Mouse (Mus musculus): ENCODE measurements around the gene Lrpprc. TPM values are rescaled to one million over a fixed set of nuclear protein-coding genes. Genes with fewer than 3 reads are reported as not detected.

The Lrpprc gene
- polyA plus RNA-seq, 1 experiment from 2014 or later, result 61.1 TPM

GRCm38 (mm10) chr17:84753489-84753888 lies 37.1 kb downstream of the Lrpprc start:
- H3K27me3 ChIP-seq (ENCODE audit: low read depth, poor library complexity, severe bottlenecking), result no peaks in the 10 kb centered on the region
- 92% methylated on average over 5 of the region's 5 CpGs for WGBS
- no peak overlapping the region for H3K27ac ChIP-seq
- H3K9me3 ChIP-seq (replicated peaks), result no peaks in the 10 kb centered on the region
- H3K4me3 ChIP-seq, result no peak overlapping the region
- no peak for DNase-seq (ENCODE audit: low spot score)
- H3K4me1 ChIP-seq, result no peaks in the 10 kb centered on the region
- H3K36me3 ChIP-seq, result peaks cover 51% of the 10 kb centered on the region

GRCm38 (mm10) chr17:84752286-84752685 lies 38.3 kb downstream of the Lrpprc start:
- WGBS, result 95% methylated on average over 2 of the region's 2 CpGs
- Histone ChIP-seq H3K4me1 (no peaks in the 10 kb centered on the region), H3K4me3 (no peak overlapping the region), H3K27me3 (ENCODE audit: low read depth, poor library complexity, severe bottlenecking) (no peaks in the 10 kb centered on the region), H3K9me3 (replicated peaks) (no peaks in the 10 kb centered on the region), H3K27ac (no peak overlapping the region), H3K36me3 (peaks cover 60% of the 10 kb centered on the region)
- DNase-seq (ENCODE audit: low spot score), result no peak

- Histone ChIP-seq H3K36me3 (peaks cover 63% of the 10 kb centered on the region), H3K4me3 (no peak overlapping the region), H3K9me3 (replicated peaks) (no peaks in the 10 kb centered on the region), H3K4me1 (no peaks in the 10 kb centered on the region), H3K27me3 (ENCODE audit: low read depth, poor library complexity, severe bottlenecking) (no peaks in the 10 kb centered on the region), H3K27ac (no peak overlapping the region)
- WGBS, result 92% methylated on average over 8 of the region's 8 CpGs
- no peak for DNase-seq (ENCODE audit: low spot score)
Observed at GRCm38 (mm10) chr17:84751630-84752191, 38.9 kb downstream of the Lrpprc start.

- DNase-seq (ENCODE audit: low spot score), result no peak
- 87% methylated on average over 4 of the region's 4 CpGs for WGBS
- H3K9me3 ChIP-seq (replicated peaks), result no peaks in the 10 kb centered on the region
Observed at GRCm38 (mm10) chr17:84750130-84750529, 40.5 kb downstream of the Lrpprc start.

GRCm38 (mm10) chr17:84749297-84749696 lies 41.3 kb downstream of the Lrpprc start:
- H3K27ac ChIP-seq, result no peak overlapping the region
- no peak overlapping the region for H3K4me3 ChIP-seq
- no peaks in the 10 kb centered on the region for H3K4me1 ChIP-seq
- H3K9me3 ChIP-seq (replicated peaks), result no peaks in the 10 kb centered on the region
- H3K36me3 ChIP-seq, result peaks cover 69% of the 10 kb centered on the region
- no peaks in the 10 kb centered on the region for H3K27me3 ChIP-seq (ENCODE audit: low read depth, poor library complexity, severe bottlenecking)
- 91% methylated on average over 8 of the region's 8 CpGs for WGBS
- DNase-seq (ENCODE audit: low spot score), result no peak

More at GRCm38 (mm10) chr17:84750130-84750529, 40.5 kb downstream of the Lrpprc start:
- Histone ChIP-seq H3K36me3 (peaks cover 67% of the 10 kb centered on the region), H3K27me3 (ENCODE audit: low read depth, poor library complexity, severe bottlenecking) (no peaks in the 10 kb centered on the region), H3K4me3 (no peak overlapping the region), H3K27ac (no peak overlapping the region), H3K4me1 (no peaks in the 10 kb centered on the region)

- 95% methylated on average over 9 of the region's 9 CpGs for WGBS
- H3K9me3 ChIP-seq (replicated peaks), result no peaks in the 10 kb centered on the region
- H3K27me3 ChIP-seq (ENCODE audit: low read depth, poor library complexity, severe bottlenecking), result no peaks in the 10 kb centered on the region
- no peak for DNase-seq (ENCODE audit: low spot score)
- 0 out of 2 replicates have a peak, but pooled peaks cover 2% of the 10 kb centered on the region for H3K4me1 ChIP-seq
- H3K36me3 ChIP-seq, result peaks cover 63% of the 10 kb centered on the region
- no peak overlapping the region for H3K27ac ChIP-seq
- H3K4me3 ChIP-seq, result no peak overlapping the region
Observed at GRCm38 (mm10) chr17:84748152-84748682, 42.4 kb downstream of the Lrpprc start.

GRCm38 (mm10) chr17:84747212-84747611 lies 43.4 kb downstream of the Lrpprc start:
- H3K9me3 ChIP-seq (replicated peaks), result no peaks in the 10 kb centered on the region
- 0 out of 2 replicates have a peak, but pooled peaks cover 3% of the 10 kb centered on the region for H3K4me1 ChIP-seq
- H3K4me3 ChIP-seq, result no peak overlapping the region
- 87% methylated on average over 6 of the region's 6 CpGs for WGBS
- H3K27me3 ChIP-seq (ENCODE audit: low read depth, poor library complexity, severe bottlenecking), result no peaks in the 10 kb centered on the region
- no peak for DNase-seq (ENCODE audit: low spot score)
- peaks cover 57% of the 10 kb centered on the region for H3K36me3 ChIP-seq
- H3K27ac ChIP-seq, result no peak overlapping the region

GRCm38 (mm10) chr17:84745001-84745400 lies 45.6 kb downstream of the Lrpprc start:
- Histone ChIP-seq H3K4me3 (no peak overlapping the region), H3K27ac (no peak overlapping the region), H3K9me3 (replicated peaks) (no peaks in the 10 kb centered on the region), H3K36me3 (peaks cover 37% of the 10 kb centered on the region), H3K4me1 (0 out of 2 replicates have a peak, but pooled peaks cover 3% of the 10 kb centered on the region), H3K27me3 (ENCODE audit: low read depth, poor library complexity, severe bottlenecking) (no peaks in the 10 kb centered on the region)
- WGBS, result 79% methylated on average over 9 of the region's 9 CpGs
- DNase-seq (ENCODE audit: low spot score), result no peak

GRCm38 (mm10) chr17:84744256-84744655 lies 46.3 kb downstream of the Lrpprc start:
- WGBS, result 89% methylated on average over 4 of the region's 4 CpGs

GRCm38 (mm10) chr17:84738073-84738797 lies 52.4 kb downstream of the Lrpprc start:
- 69% methylated on average over 9 of the region's 9 CpGs for WGBS
- H3K9me3 ChIP-seq (replicated peaks), result no peaks in the 10 kb centered on the region
- no peak for DNase-seq (ENCODE audit: low spot score)
- H3K27me3 ChIP-seq (ENCODE audit: low read depth, poor library complexity, severe bottlenecking), result no peaks in the 10 kb centered on the region
- H3K4me1 ChIP-seq, result peaks cover 30% of the 10 kb centered on the region
- peaks cover 28% of the 10 kb centered on the region for H3K36me3 ChIP-seq
- H3K27ac ChIP-seq, result peak overlapping the region; percentile 28
- H3K4me3 ChIP-seq, result no peak overlapping the region

More at GRCm38 (mm10) chr17:84744256-84744655, 46.3 kb downstream of the Lrpprc start:
- no peak overlapping the region for H3K4me3 ChIP-seq
- H3K27me3 ChIP-seq (ENCODE audit: low read depth, poor library complexity, severe bottlenecking), result no peaks in the 10 kb centered on the region
- H3K27ac ChIP-seq, result no peak overlapping the region
- H3K9me3 ChIP-seq (replicated peaks), result no peaks in the 10 kb centered on the region
- peaks cover 29% of the 10 kb centered on the region for H3K36me3 ChIP-seq
- DNase-seq (ENCODE audit: low spot score), result no peak
- 0 out of 2 replicates have a peak, but pooled peaks cover 4% of the 10 kb centered on the region for H3K4me1 ChIP-seq

- WGBS, result 21% methylated on average over 9 of the region's 9 CpGs
- DNase-seq (ENCODE audit: low spot score), result peak; percentile 42
Observed at GRCm38 (mm10) chr17:84736719-84737118, 53.9 kb downstream of the Lrpprc start.

GRCm38 (mm10) chr17:84732612-84733011 lies 58.0 kb downstream of the Lrpprc start:
- DNase-seq (ENCODE audit: low spot score), result no peak
- no peaks in the 10 kb centered on the region for H3K27me3 ChIP-seq (ENCODE audit: low read depth, poor library complexity, severe bottlenecking)
- 96% methylated on average over 8 of the region's 8 CpGs for WGBS
- H3K4me3 ChIP-seq, result no peak overlapping the region
- no peak overlapping the region for H3K27ac ChIP-seq
- H3K4me1 ChIP-seq, result peaks cover 11% of the 10 kb centered on the region
- H3K36me3 ChIP-seq, result peaks cover 55% of the 10 kb centered on the region
- H3K9me3 ChIP-seq (replicated peaks), result no peaks in the 10 kb centered on the region

More at GRCm38 (mm10) chr17:84736719-84737118, 53.9 kb downstream of the Lrpprc start:
- Histone ChIP-seq H3K36me3 (peaks cover 32% of the 10 kb centered on the region), H3K27me3 (ENCODE audit: low read depth, poor library complexity, severe bottlenecking) (no peaks in the 10 kb centered on the region), H3K27ac (peak overlapping the region; percentile 75), H3K4me3 (no peak overlapping the region), H3K4me1 (peaks cover 28% of the 10 kb centered on the region), H3K9me3 (replicated peaks) (no peaks in the 10 kb centered on the region)

GRCm38 (mm10) chr17:84731361-84731760 lies 59.2 kb downstream of the Lrpprc start:
- no peak for DNase-seq (ENCODE audit: low spot score)
- 88% methylated on average over 12 of the region's 12 CpGs for WGBS
- Histone ChIP-seq H3K27me3 (ENCODE audit: low read depth, poor library complexity, severe bottlenecking) (no peaks in the 10 kb centered on the region), H3K36me3 (peaks cover 56% of the 10 kb centered on the region), H3K4me1 (no peaks in the 10 kb centered on the region), H3K9me3 (replicated peaks) (no peaks in the 10 kb centered on the region), H3K27ac (no peak overlapping the region), H3K4me3 (no peak overlapping the region)

All from limb, embryonic 10.5 days (tissue).